Mouse (Mus musculus) embryonic fibroblast, embryonic 13.5 days (primary cell): ENCODE data around the gene Taf8. TPM values are rescaled to one million over a fixed set of nuclear protein-coding genes. Genes with fewer than 3 reads are reported as not detected.

ENCODE experiments used
- H3K27ac ChIP-seq: 2 replicates; pipeline ENCODE4 v1.5.1; 2012; ENCODE audit warnings: low read length, control low read depth, inconsistent platforms; ENCODE audit not compliant: insufficient read depth
- H3K4me1 ChIP-seq: 2 replicates; pipeline ENCODE4 v1.6.1; 2011; ENCODE audit warnings: low read length; ENCODE audit not compliant: control insufficient read depth, insufficient read depth
- H3K4me3 ChIP-seq: 2 replicates; pipeline ENCODE4 v1.5.1; 2011; ENCODE audit warnings: mild to moderate bottlenecking, control low read depth, low read length; ENCODE audit not compliant: insufficient read depth
- CTCF ChIP-seq: IDR thresholded peaks from 2 replicates; pipeline ENCODE4 v1.5.1; 2011; ENCODE audit warnings: mild to moderate bottlenecking, control low read depth, low read length, moderate library complexity, borderline replicate concordance; ENCODE audit not compliant: insufficient read depth
- POLR2A ChIP-seq: IDR thresholded peaks from 2 replicates; pipeline ENCODE4 v1.6.1; 2011; ENCODE audit warnings: low read depth, mild to moderate bottlenecking, control low read depth, low read length, moderate library complexity
- polyA plus RNA-seq: library from polyadenylated mRNA; stranded (reverse); fragments of >200 nt; gene quantifications from 2 replicates; pipeline ENCODE4 v1.2.4, GENCODE M21; 2011; ENCODE audit warnings: low read depth; ENCODE audit not compliant: missing spikeins, insufficient read length

The Taf8 gene
- polyA plus RNA-seq, 1 experiment: 16.0 TPM

GRCm38 (mm10) chr17:47518205-47518604 lies 16.1 kb upstream of the Taf8 start:
- H3K4me3 ChIP-seq: no peak overlapping the region
- peak overlapping the region; percentile 70 for H3K27ac ChIP-seq
- TF ChIP-seq POLR2A: no peak; the same call in 1 of the 2 replicates
- TF ChIP-seq CTCF: no peak
- H3K4me1 ChIP-seq: peaks cover 8% of the 10 kb centered on the region

GRCm38 (mm10) chr17:47516232-47516631 lies 14.1 kb upstream of the Taf8 start:
- H3K4me1 ChIP-seq: peaks cover 8% of the 10 kb centered on the region
- H3K4me3 ChIP-seq: no peak overlapping the region
- H3K27ac ChIP-seq: no peak overlapping the region
- no peak for TF ChIP-seq POLR2A
- TF ChIP-seq CTCF: no peak

GRCm38 (mm10) chr17:47515180-47515844 lies 13.2 kb upstream of the Taf8 start:
- peaks cover 8% of the 10 kb centered on the region for H3K4me1 ChIP-seq
- no peak overlapping the region for H3K4me3 ChIP-seq
- TF ChIP-seq POLR2A (no peak), CTCF (no peak)
- H3K27ac ChIP-seq: no peak overlapping the region

- TF ChIP-seq CTCF (no peak), POLR2A (no peak)
- Histone ChIP-seq H3K27ac (no peak overlapping the region), H3K4me1 (peaks cover 12% of the 10 kb centered on the region), H3K4me3 (no peak overlapping the region)
Observed at GRCm38 (mm10) chr17:47512956-47513775, 11.1 kb upstream of the Taf8 start.

GRCm38 (mm10) chr17:47511111-47512020 lies 9.3 kb upstream of the Taf8 start:
- peaks cover 4% of the 10 kb centered on the region for H3K4me1 ChIP-seq
- peak overlapping the region; percentile 4; the same call in 1 of the 2 replicates for H3K27ac ChIP-seq
- TF ChIP-seq POLR2A: no peak; the same call in 1 of the 2 replicates
- peak; percentile 59 for TF ChIP-seq CTCF
- no peak overlapping the region for H3K4me3 ChIP-seq

GRCm38 (mm10) chr17:47509031-47509705 lies 7.1 kb upstream of the Taf8 start:
- H3K27ac ChIP-seq: no peak overlapping the region
- TF ChIP-seq CTCF (no peak), POLR2A (no peak)
- H3K4me3 ChIP-seq: no peak overlapping the region
- peaks cover 11% of the 10 kb centered on the region for H3K4me1 ChIP-seq

GRCm38 (mm10) chr17:47508012-47508608 lies 6.0 kb upstream of the Taf8 start:
- TF ChIP-seq CTCF (no peak), POLR2A (no peak)
- peak overlapping the region; percentile 49 for H3K27ac ChIP-seq
- peaks cover 11% of the 10 kb centered on the region for H3K4me1 ChIP-seq
- peak overlapping the region; percentile 12; the same call in 1 of the 2 replicates for H3K4me3 ChIP-seq

GRCm38 (mm10) chr17:47507523-47507922 lies 5.4 kb upstream of the Taf8 start:
- no peak for TF ChIP-seq POLR2A
- TF ChIP-seq CTCF: no peak
- Histone ChIP-seq H3K4me3 (no peak overlapping the region), H3K27ac (no peak overlapping the region), H3K4me1 (peaks cover 11% of the 10 kb centered on the region)
